In the genomic region with DNA sequence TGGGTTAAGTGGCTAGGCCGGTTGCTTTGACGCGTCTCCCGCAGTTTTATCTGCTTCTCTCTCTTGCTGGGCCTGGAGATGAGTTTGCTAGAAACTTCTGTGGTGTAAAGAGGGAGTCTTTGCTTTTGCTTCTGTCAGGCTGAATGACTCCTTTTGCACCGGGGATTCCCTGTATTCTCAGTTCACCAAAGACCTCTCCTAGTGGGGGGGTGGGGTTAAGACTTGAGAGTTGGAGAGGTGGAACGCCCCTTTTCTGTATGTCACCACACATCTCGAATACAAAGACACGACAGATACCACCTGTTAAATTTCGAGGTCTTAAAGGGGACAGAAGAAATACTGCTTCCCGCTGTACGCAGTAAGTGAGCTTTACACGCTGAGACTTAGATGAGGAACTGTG, we compare ENCODE assay signal across 8 mouse cellular contexts. TPM values are rescaled to one million over a fixed set of nuclear protein-coding genes. Genes with fewer than 3 reads are reported as not detected.
DNase-seq lines count a peak whose midpoint lies in the region; ATAC-seq lines count a peak whose summit lies in the region.

A gene (minus strand): TSS at position 190 of the 400 bp plus-strand sequence.

- peak; percentile 53 for ATAC-seq in CD4-positive, CD25-positive, alpha-beta regulatory T cell, adult 4 months
- ATAC-seq in heart, embryonic 13.5 days (ENCODE audit: extremely low read depth, insufficient number of reproducible peaks, low FRiP score, low TSS enrichment), result no peak
- no peak; the same call in 1 of the 2 replicates for ATAC-seq in monocyte, adult 5-6 weeks (replicated peaks; ENCODE audit: insufficient number of reproducible peaks, low FRiP score, low TSS enrichment, poor library complexity, severe bottlenecking)

- H3K4me2 ChIP-seq in heart, embryonic 13.5 days, result peak within 1 kb of the TSS; percentile 95

- peaks cover 30% of the 10 kb centered on the region for H3K4me1 ChIP-seq in embryonic facial prominence, embryonic 10.5 days
- peaks cover 38% of the 10 kb centered on the region for H3K4me1 ChIP-seq in heart, embryonic 13.5 days

- H3K36me3 ChIP-seq in embryonic facial prominence, embryonic 10.5 days (replicated peaks), result no peaks in the 10 kb centered on the region; the same call in 1 of the 2 replicates
- H3K36me3 ChIP-seq in heart, embryonic 13.5 days, result no peaks in the 10 kb centered on the region

- DNase-seq in frontal cortex, adult 2 months (ENCODE audit: extremely low spot score in 1 of 2, low spot score in 1 of 2), result no peak
- DNase-seq in frontal cortex, postnatal 10 days (ENCODE audit: low spot score in 2 of 2), result no peak
- DNase-seq in embryonic facial prominence, embryonic 10.5 days (ENCODE audit: low spot score), result no peak
- DNase-seq in left cerebral cortex, postnatal 14 days (ENCODE audit: low spot score in 2 of 2), result no peak
- DNase-seq in right cerebral cortex, postnatal 10 days (ENCODE audit: low spot score in 2 of 2), result no peak

- 14% methylated on average over 12 of the region's 12 CpGs for WGBS in embryonic facial prominence, embryonic 10.5 days
- WGBS in heart, embryonic 13.5 days, result 9% methylated on average over 12 of the region's 12 CpGs

- H3K4me3 ChIP-seq in embryonic facial prominence, embryonic 10.5 days, result peak within 1 kb of the TSS; percentile 93
- peak within 1 kb of the TSS; percentile 94 for H3K4me3 ChIP-seq in heart, embryonic 13.5 days

- no peaks in the 10 kb centered on the region for H3K9me3 ChIP-seq in embryonic facial prominence, embryonic 10.5 days
- H3K9me3 ChIP-seq in heart, embryonic 13.5 days, result 0 out of 2 replicates have a peak, but pooled peaks cover 3% of the 10 kb centered on the region

- intact Hi-C loops in left cerebral cortex, postnatal 14 days (cut with DNase I), result no loop called here

- H3K27me3 ChIP-seq in embryonic facial prominence, embryonic 10.5 days (replicated peaks; ENCODE audit: low read depth, poor library complexity, severe bottlenecking), result no peaks in the 10 kb centered on the region
- no peaks in the 10 kb centered on the region for H3K27me3 ChIP-seq in heart, embryonic 13.5 days (replicated peaks)

- H3K9ac ChIP-seq in heart, embryonic 13.5 days, result peak within 1 kb of the TSS; percentile 97

- peak within 1 kb of the TSS; percentile 95 for H3K27ac ChIP-seq in embryonic facial prominence, embryonic 10.5 days (replicated peaks)
- peak within 1 kb of the TSS; percentile 78 for H3K27ac ChIP-seq in heart, embryonic 13.5 days (replicated peaks)

RNA-seq across cellular contexts. Expression of the gene that starts here (rescaled TPM):
- 176 and 198 TPM in 2 replicates for polyA plus RNA-seq in frontal cortex, adult 2 months (2012; rRNA removed)
- polyA plus RNA-seq in CD4-positive, CD25-positive, alpha-beta regulatory T cell, adult 4 months (2017; shearing (Covaris generic)), result 1 to 10 TPM; 3.8 to 4.8 TPM
- polyA plus RNA-seq in embryonic facial prominence, embryonic 10.5 days (2016; fragmentation: Nextera tagmentation; extraction: Ambion mirVana), result 41.6 and 51.6 TPM in 2 replicates
- 35.5 and 39.3 TPM in 2 replicates for polyA plus RNA-seq in heart, embryonic 13.5 days (2015; fragmentation: Nextera tagmentation; extraction: Ambion mirVana)
- total RNA-seq in left cerebral cortex, postnatal 14 days (2021), result 100 to 1,000 TPM; 220 to 225 TPM
- total RNA-seq in monocyte, adult 5-6 weeks (2017), result 17.1 to 29.0 TPM (median 19.7 TPM) in 3 replicates
